Mouse (Mus musculus) spleen, postnatal 14 days (tissue): ENCODE data around the gene Gm42688.
A peak's percentile ranks its signal among the peaks of the same experiment; 100 is the strongest.

Experiments
- DNase-seq, 2 experiments: peaks; one replicate each; pipeline ENCODE4 v3.0.0; 2021 to 2022; ENCODE audit warnings: low spot score in 2 of 2

The Gm42688 gene

GRCm38 (mm10) chr6:83117616-83118015, 16.2 kb downstream of the Gm42688 start:
- DNase-seq = no peak

GRCm38 (mm10) chr6:83118369-83118768, 17.0 kb downstream of the Gm42688 start:
- DNase-seq = no peak

- no peak for DNase-seq
Observed at GRCm38 (mm10) chr6:83118825-83119733, 17.7 kb downstream of the Gm42688 start.

- no peak for DNase-seq
Observed at GRCm38 (mm10) chr6:83119734-83120051, 18.3 kb downstream of the Gm42688 start.

GRCm38 (mm10) chr6:83120930-83121862, 19.8 kb downstream of the Gm42688 start, which contains the start of gene Wbp1:
Gene Wbp1, minus strand, starts transcription at chr6:83121559.
- DNase-seq = peak; percentile 80 to 82

- peak in 1 of 2 experiments; percentile 44 for DNase-seq
Observed at GRCm38 (mm10) chr6:83121863-83122710, 20.7 kb downstream of the Gm42688 start.

- no peak for DNase-seq
Observed at GRCm38 (mm10) chr6:83122961-83123360, 21.5 kb downstream of the Gm42688 start.

GRCm38 (mm10) chr6:83124851-83125312, 23.5 kb downstream of the Gm42688 start:
- peak; percentile 76 to 87 for DNase-seq

GRCm38 (mm10) chr6:83125331-83125730, 23.9 kb downstream of the Gm42688 start, which contains the start of gene Ino80b:
Gene Ino80b, minus strand, starts transcription at chr6:83125431.
- DNase-seq = no peak

GRCm38 (mm10) chr6:83127419-83127818, 26.0 kb downstream of the Gm42688 start:
- DNase-seq = no peak

- no peak for DNase-seq
Observed at GRCm38 (mm10) chr6:83131469-83132034, 30.1 kb downstream of the Gm42688 start.

- DNase-seq = no peak
Observed at GRCm38 (mm10) chr6:83132176-83132919, 30.9 kb downstream of the Gm42688 start.

GRCm38 (mm10) chr6:83134226-83134625, 32.8 kb downstream of the Gm42688 start:
- DNase-seq = no peak

- DNase-seq = no peak
Observed at GRCm38 (mm10) chr6:83134951-83135513, 33.6 kb downstream of the Gm42688 start, which contains the start of gene Rtkn. Gene Rtkn, plus strand, starts transcription at chr6:83135463.

- no peak for DNase-seq
Observed at GRCm38 (mm10) chr6:83135571-83136161, 34.2 kb downstream of the Gm42688 start.

- no peak for DNase-seq
Observed at GRCm38 (mm10) chr6:83136291-83136880, 35.0 kb downstream of the Gm42688 start.

- no peak for DNase-seq
Observed at GRCm38 (mm10) chr6:83136881-83137575, 35.6 kb downstream of the Gm42688 start.

- no peak for DNase-seq
Observed at GRCm38 (mm10) chr6:83137576-83137950, 36.1 kb downstream of the Gm42688 start.
